Mouse (Mus musculus): ENCODE data around the gene Gm21865. TPM values are rescaled to one million over a fixed set of nuclear protein-coding genes. Genes with fewer than 3 reads are reported as not detected.

Gm21865 gene
- polyA plus RNA-seq (2012; rRNA removed; ENCODE audit: low replicate concordance) = not detected in 2 replicates

DNA sequence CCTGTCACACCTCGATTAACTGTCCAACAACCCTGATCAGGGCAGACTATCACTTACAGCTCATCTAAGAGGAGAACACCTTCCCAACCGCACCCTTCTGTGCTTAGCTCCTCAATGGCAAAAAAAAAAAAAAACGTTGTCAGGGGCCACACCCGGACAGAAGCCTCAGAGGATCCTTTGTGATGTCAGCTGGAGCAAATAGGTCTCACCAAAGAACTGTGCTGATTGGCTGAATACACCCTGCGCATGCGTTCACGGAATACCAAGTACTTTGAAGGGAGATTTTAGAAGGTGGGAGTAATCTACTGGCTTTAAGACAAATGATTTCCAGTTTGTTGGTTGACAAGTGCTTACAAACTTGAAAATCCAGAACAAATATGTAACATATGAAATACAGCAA is at the start of gene Gm21865:
TSS of gene Gm21865 (minus strand) at position 101 of the 400 bp plus-strand sequence.

Other genes with a start within 250 kb of the Gm21865 start
- not detected in 2 replicates for gene Gm21882, start 64.6 kb upstream of the Gm21865 start, polyA plus RNA-seq (2012; rRNA removed; ENCODE audit: low replicate concordance)